Mouse (Mus musculus): ENCODE results near the gene Mbl1. TPM values are rescaled to one million over a fixed set of nuclear protein-coding genes. Genes with fewer than 3 reads are reported as not detected.

The Mbl1 gene
- polyA plus RNA-seq, 1 experiment: not detected

- DNase-seq: no peak
- WGBS: 89% methylated on average over 5 of the region's 5 CpGs
- no peaks in the 10 kb centered on the region for H3K36me3 ChIP-seq (ENCODE audit: control insufficient read depth, insufficient read depth, low read length)
- H3K27ac ChIP-seq (ENCODE audit: control insufficient read depth, insufficient read depth, low read length): no peak overlapping the region
- no peaks in the 10 kb centered on the region for H3K27me3 ChIP-seq (ENCODE audit: control insufficient read depth, insufficient read depth, low read length)
- no peak overlapping the region for H3K4me3 ChIP-seq (ENCODE audit: control insufficient read depth, insufficient read depth, low read length)
- H3K4me1 ChIP-seq (replicated peaks; ENCODE audit: control insufficient read depth, insufficient read depth, low read length): no peaks in the 10 kb centered on the region
- no peak for TF ChIP-seq POLR2A (IDR thresholded peaks at IDR 0.05; ENCODE audit: control insufficient read depth, extremely low read depth, insufficient read depth, low read length, poor library complexity)
- no peak for TF ChIP-seq CTCF (IDR thresholded peaks at IDR 0.05; ENCODE audit: borderline replicate concordance, control insufficient read depth, extremely low read depth, insufficient read depth, low read length, poor library complexity)
Measured at GRCm38 (mm10) chr14:41124683-41125082, 26.6 kb upstream of the Mbl1 start.

DNA sequence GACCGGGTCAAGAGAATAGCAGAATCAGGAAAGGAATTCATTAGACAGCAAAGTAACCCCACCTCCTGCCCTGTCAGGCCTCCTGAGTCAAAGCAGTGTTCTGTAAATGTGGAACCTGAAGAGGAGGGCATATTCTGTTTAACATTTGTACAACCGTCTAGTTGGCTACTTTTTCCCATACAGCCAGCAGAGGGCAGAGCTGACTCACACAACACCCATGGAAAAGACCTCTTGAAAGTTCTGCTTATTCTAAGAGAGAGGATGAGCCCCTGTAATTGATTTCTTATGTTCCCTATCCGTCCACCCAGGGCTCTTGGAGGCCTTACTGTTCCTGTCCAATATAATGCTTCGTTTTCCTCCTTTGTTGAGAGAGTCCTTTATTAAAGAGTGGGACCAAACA is 23.3 kb upstream of the Mbl1 start:
- DNase-seq: no peak
- WGBS: 18% methylated on average over 4 of the region's 4 CpGs
- no peaks in the 10 kb centered on the region for H3K4me1 ChIP-seq (replicated peaks; ENCODE audit: control insufficient read depth, insufficient read depth, low read length)

GRCm38 (mm10) chr14:41131540-41131939 is 19.7 kb upstream of the Mbl1 start, which contains the start of gene Sftpa1:
Gene Sftpa1 (plus strand): TSS chr14:41131782.
- H3K4me1 ChIP-seq (replicated peaks; ENCODE audit: control insufficient read depth, insufficient read depth, low read length): no peaks in the 10 kb centered on the region
- H3K27ac ChIP-seq (ENCODE audit: control insufficient read depth, insufficient read depth, low read length): no peak within 1 kb of the TSS
- TF ChIP-seq POLR2A (IDR thresholded peaks at IDR 0.05; ENCODE audit: control insufficient read depth, extremely low read depth, insufficient read depth, low read length, poor library complexity) (no peak), CTCF (IDR thresholded peaks at IDR 0.05; ENCODE audit: borderline replicate concordance, control insufficient read depth, extremely low read depth, insufficient read depth, low read length, poor library complexity) (no peak)
- DNase-seq: no peak
- H3K27me3 ChIP-seq (ENCODE audit: control insufficient read depth, insufficient read depth, low read length): no peaks in the 10 kb centered on the region
- WGBS: 82% methylated on average over 7 of the region's 7 CpGs
- H3K36me3 ChIP-seq (ENCODE audit: control insufficient read depth, insufficient read depth, low read length): no peaks in the 10 kb centered on the region
- no peak within 1 kb of the TSS for H3K4me3 ChIP-seq (ENCODE audit: control insufficient read depth, insufficient read depth, low read length)

More for the DNA sequence above, 23.3 kb upstream of the Mbl1 start:
- Histone ChIP-seq H3K4me3 (ENCODE audit: control insufficient read depth, insufficient read depth, low read length) (no peak overlapping the region), H3K27me3 (ENCODE audit: control insufficient read depth, insufficient read depth, low read length) (no peaks in the 10 kb centered on the region), H3K27ac (ENCODE audit: control insufficient read depth, insufficient read depth, low read length) (no peak overlapping the region), H3K36me3 (ENCODE audit: control insufficient read depth, insufficient read depth, low read length) (no peaks in the 10 kb centered on the region)
- no peak for TF ChIP-seq POLR2A (IDR thresholded peaks at IDR 0.05; ENCODE audit: control insufficient read depth, extremely low read depth, insufficient read depth, low read length, poor library complexity)
- no peak for TF ChIP-seq CTCF (IDR thresholded peaks at IDR 0.05; ENCODE audit: borderline replicate concordance, control insufficient read depth, extremely low read depth, insufficient read depth, low read length, poor library complexity)

DNA sequence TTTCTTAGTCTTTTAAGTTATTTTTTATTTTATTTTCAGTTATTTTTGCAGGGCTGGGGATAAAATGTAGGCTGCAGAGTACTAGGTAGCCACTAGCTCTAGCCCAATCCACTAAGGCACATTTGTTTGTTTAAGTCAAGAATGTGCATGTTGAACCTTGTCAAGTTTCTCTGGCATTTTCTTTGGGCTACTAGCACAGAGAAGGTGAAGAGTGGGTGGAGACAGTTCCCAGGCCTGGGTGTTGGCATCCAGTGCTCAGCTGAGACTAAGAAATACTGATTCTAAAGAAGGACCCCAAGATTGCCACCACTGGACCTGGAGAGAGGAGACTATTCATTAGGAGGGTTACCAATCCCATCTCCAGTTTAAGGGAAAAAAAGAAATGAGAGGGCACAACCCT is 14.3 kb upstream of the Mbl1 start:
- H3K27me3 ChIP-seq (ENCODE audit: control insufficient read depth, insufficient read depth, low read length): no peaks in the 10 kb centered on the region
- H3K27ac ChIP-seq (ENCODE audit: control insufficient read depth, insufficient read depth, low read length): no peak overlapping the region
- TF ChIP-seq CTCF (IDR thresholded peaks at IDR 0.05; ENCODE audit: borderline replicate concordance, control insufficient read depth, extremely low read depth, insufficient read depth, low read length, poor library complexity): no peak
- no peak for TF ChIP-seq POLR2A (IDR thresholded peaks at IDR 0.05; ENCODE audit: control insufficient read depth, extremely low read depth, insufficient read depth, low read length, poor library complexity)
- DNase-seq: no peak
- H3K36me3 ChIP-seq (ENCODE audit: control insufficient read depth, insufficient read depth, low read length): no peaks in the 10 kb centered on the region
- no peaks in the 10 kb centered on the region for H3K4me1 ChIP-seq (replicated peaks; ENCODE audit: control insufficient read depth, insufficient read depth, low read length)
- H3K4me3 ChIP-seq (ENCODE audit: control insufficient read depth, insufficient read depth, low read length): no peak overlapping the region

DNA sequence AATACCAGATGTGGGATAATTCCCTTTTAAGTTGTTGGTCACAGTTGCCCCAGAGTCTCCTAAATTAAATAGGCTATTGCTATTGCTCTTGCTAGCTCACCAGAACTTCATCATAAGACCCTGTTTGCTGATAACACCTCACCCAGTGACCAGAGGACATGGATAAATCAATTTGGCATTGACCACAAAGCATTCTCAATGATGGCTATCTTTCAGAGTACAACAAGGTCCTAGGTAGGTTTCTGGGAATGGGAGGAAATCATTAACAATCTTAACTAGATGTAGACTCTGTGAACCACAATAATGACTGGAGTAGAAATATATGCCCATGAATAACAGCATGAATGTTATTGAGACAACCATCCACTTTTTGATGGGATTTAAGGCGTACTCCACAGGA is 10.6 kb upstream of the Mbl1 start:
- no peaks in the 10 kb centered on the region for H3K36me3 ChIP-seq (ENCODE audit: control insufficient read depth, insufficient read depth, low read length)
- no peaks in the 10 kb centered on the region for H3K27me3 ChIP-seq (ENCODE audit: control insufficient read depth, insufficient read depth, low read length)
- no peaks in the 10 kb centered on the region for H3K4me1 ChIP-seq (replicated peaks; ENCODE audit: control insufficient read depth, insufficient read depth, low read length)
- no peak for DNase-seq
- no peak overlapping the region for H3K4me3 ChIP-seq (ENCODE audit: control insufficient read depth, insufficient read depth, low read length)
- H3K27ac ChIP-seq (ENCODE audit: control insufficient read depth, insufficient read depth, low read length): no peak overlapping the region
- 91% methylated on average over 1 of the region's 1 CpGs for WGBS
- TF ChIP-seq POLR2A (IDR thresholded peaks at IDR 0.05; ENCODE audit: control insufficient read depth, extremely low read depth, insufficient read depth, low read length, poor library complexity): no peak
- TF ChIP-seq CTCF (IDR thresholded peaks at IDR 0.05; ENCODE audit: borderline replicate concordance, control insufficient read depth, extremely low read depth, insufficient read depth, low read length, poor library complexity): no peak

DNA sequence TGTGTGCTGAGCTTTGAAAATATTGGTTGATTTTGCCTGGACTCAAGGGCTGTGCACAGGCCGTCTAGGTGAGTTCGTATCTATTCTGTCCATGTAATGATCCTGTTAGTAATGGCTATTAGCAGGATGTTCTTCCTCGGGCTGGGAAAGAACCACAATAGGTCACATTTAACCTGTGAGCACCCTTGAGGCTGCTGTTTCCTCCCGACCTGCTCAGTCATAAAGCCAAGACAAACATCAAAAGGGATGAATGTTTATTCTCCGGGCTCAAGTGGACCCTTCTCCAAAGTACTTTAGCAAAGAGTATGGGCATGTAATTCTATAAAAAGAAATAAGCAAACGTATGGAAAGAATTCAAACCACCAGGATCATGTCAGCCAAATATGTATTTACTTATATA is 5.2 kb upstream of the Mbl1 start:
- Histone ChIP-seq H3K36me3 (ENCODE audit: control insufficient read depth, insufficient read depth, low read length) (no peaks in the 10 kb centered on the region), H3K27ac (ENCODE audit: control insufficient read depth, insufficient read depth, low read length) (no peak overlapping the region), H3K4me3 (ENCODE audit: control insufficient read depth, insufficient read depth, low read length) (no peak overlapping the region), H3K27me3 (ENCODE audit: control insufficient read depth, insufficient read depth, low read length) (no peaks in the 10 kb centered on the region), H3K4me1 (replicated peaks; ENCODE audit: control insufficient read depth, insufficient read depth, low read length) (no peaks in the 10 kb centered on the region)
- DNase-seq: no peak
- no peak for TF ChIP-seq CTCF (IDR thresholded peaks at IDR 0.05; ENCODE audit: borderline replicate concordance, control insufficient read depth, extremely low read depth, insufficient read depth, low read length, poor library complexity)
- WGBS: 78% methylated on average over 6 of the region's 6 CpGs

- TF ChIP-seq POLR2A (IDR thresholded peaks at IDR 0.05; ENCODE audit: control insufficient read depth, extremely low read depth, insufficient read depth, low read length, poor library complexity) (no peak), CTCF (IDR thresholded peaks at IDR 0.05; ENCODE audit: borderline replicate concordance, control insufficient read depth, extremely low read depth, insufficient read depth, low read length, poor library complexity) (no peak)
- Histone ChIP-seq H3K36me3 (ENCODE audit: control insufficient read depth, insufficient read depth, low read length) (no peaks in the 10 kb centered on the region), H3K4me3 (ENCODE audit: control insufficient read depth, insufficient read depth, low read length) (no peak overlapping the region), H3K4me1 (replicated peaks; ENCODE audit: control insufficient read depth, insufficient read depth, low read length) (no peaks in the 10 kb centered on the region), H3K27me3 (ENCODE audit: control insufficient read depth, insufficient read depth, low read length) (no peaks in the 10 kb centered on the region), H3K27ac (ENCODE audit: control insufficient read depth, insufficient read depth, low read length) (no peak overlapping the region)
- 68% methylated on average over 3 of the region's 3 CpGs for WGBS
- DNase-seq: no peak
Measured at GRCm38 (mm10) chr14:41146922-41147321, 4.3 kb upstream of the Mbl1 start.

Measured in thymus, adult 2 months (tissue).